Mouse (Mus musculus) mouse embryonic stem cell (cell line): ENCODE measurements around the gene Fam161b.

Source experiments
- in situ Hi-C, 2 experiments: fragments of 300-500 bp; cut with MboI; formaldehyde crosslinking; loops; 1 replicate in 1 of 2; 3 replicates in 1 of 2; pipeline ENCODE4 v1.14.3; 2019 to 2020; ENCODE audit warnings: low sequenced_read_pairs in 2 of 2, low pct_unique_long_range_greater_than_20kb in 1 of 2, mixed read lengths in 1 of 2; ENCODE audit not compliant: unreplicated experiment in 1 of 2

Gene Fam161b

GRCm38 (mm10) chr12:84361555-84362489, at the start of gene Fam161b, which contains the start of gene Coq6:
Fam161b (minus strand) TSS chr12:84361833.
Coq6 (plus strand) TSS chr12:84361657.
- in situ Hi-C loops: no loop called here

GRCm38 (mm10) chr12:84408819-84409507, 47.3 kb upstream of the Fam161b start, which contains the start of the genes Entpd5 and Bbof1:
Entpd5 (minus strand) TSS chr12:84409029.
Bbof1 (plus strand) TSS chr12:84409071.
- in situ Hi-C loops: no loop called here

GRCm38 (mm10) chr12:84407874-84408818, 46.5 kb upstream of the Fam161b start:
- in situ Hi-C loops: no loop called here

GRCm38 (mm10) chr12:84407259-84407658, 45.6 kb upstream of the Fam161b start:
- in situ Hi-C loops: no loop called here

- in situ Hi-C loops: no loop called here
Observed at GRCm38 (mm10) chr12:84404541-84404940, 42.9 kb upstream of the Fam161b start.

- in situ Hi-C loops: no loop called here
Observed at GRCm38 (mm10) chr12:84402923-84403322, 41.3 kb upstream of the Fam161b start.

GRCm38 (mm10) chr12:84400653-84401052, 39.0 kb upstream of the Fam161b start:
- in situ Hi-C loops: no loop called here

- in situ Hi-C loops: no loop called here
Observed at GRCm38 (mm10) chr12:84400068-84400467, 38.4 kb upstream of the Fam161b start.

- in situ Hi-C loops: no loop called here
Observed at GRCm38 (mm10) chr12:84399663-84400062, 38.0 kb upstream of the Fam161b start.

- in situ Hi-C loops: no loop called here
Observed at GRCm38 (mm10) chr12:84399135-84399534, 37.5 kb upstream of the Fam161b start.

GRCm38 (mm10) chr12:84398629-84399028, 37.0 kb upstream of the Fam161b start:
- in situ Hi-C loops: no loop called here

- in situ Hi-C loops: no loop called here
Observed at GRCm38 (mm10) chr12:84397685-84398084, 36.1 kb upstream of the Fam161b start.

GRCm38 (mm10) chr12:84396947-84397679, 35.5 kb upstream of the Fam161b start:
- in situ Hi-C loops: no loop called here

GRCm38 (mm10) chr12:84393847-84394246, 32.2 kb upstream of the Fam161b start:
- in situ Hi-C loops: no loop called here

GRCm38 (mm10) chr12:84392681-84393080, 31.0 kb upstream of the Fam161b start:
- in situ Hi-C loops: no loop called here

GRCm38 (mm10) chr12:84390336-84390735, 28.7 kb upstream of the Fam161b start:
- in situ Hi-C loops: no loop called here

GRCm38 (mm10) chr12:84388774-84389400, 27.3 kb upstream of the Fam161b start:
- in situ Hi-C loops: no loop called here
